Mouse (Mus musculus) leukemia stem cell, adult 10-12 weeks (primary cell): ENCODE results near the gene Iqcm. TPM values are rescaled to one million over a fixed set of nuclear protein-coding genes. Genes with fewer than 3 reads are reported as not detected.

Experiments
- polyA plus RNA-seq: library from polyadenylated mRNA; stranded (reverse); fragments of >175 nt; gene quantifications from 2 replicates; pipeline ENCODE4 v1.2.3, GENCODE M21; 2012; ENCODE audit warnings: low replicate concordance

Iqcm gene
- polyA plus RNA-seq: not detected in 2 replicates

DNA sequence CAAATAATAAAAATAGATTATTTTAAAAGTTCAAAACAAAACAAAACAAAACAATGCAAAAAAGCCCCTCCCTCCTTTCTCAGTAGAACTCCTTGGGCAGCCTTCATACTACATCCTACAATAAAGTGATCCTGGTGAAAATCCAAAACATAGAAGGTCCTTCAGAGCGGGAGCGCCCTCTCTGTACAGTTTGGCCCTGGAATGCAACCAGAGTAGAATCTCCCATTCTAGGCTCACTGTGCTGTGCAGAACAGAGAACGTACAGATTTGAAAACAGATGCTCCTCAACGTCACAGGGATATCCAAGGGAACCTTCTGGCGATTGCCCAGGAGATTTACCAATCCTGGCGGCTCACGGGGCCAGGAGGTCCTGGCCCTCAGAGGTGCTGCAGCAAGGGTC, at the start of gene Iqcm:
Gene Iqcm (plus strand): TSS at position 301 of the 400 bp plus-strand sequence.

GRCm38 (mm10) chr8:75406489-75406888, 42.0 kb upstream of the Iqcm start, which contains the start of gene Gm10358:
Gene Gm10358 (minus strand): TSS chr8:75406589.

Other genes starting within 250 kb of the Iqcm start
- gene Rasd2, start 234.8 kb upstream of the Iqcm start, polyA plus RNA-seq: 0.10 TPM in 1 of 2 replicates, not detected in the other
- not detected in 2 replicates for gene Gm10358, start 42.1 kb upstream of the Iqcm start, polyA plus RNA-seq